Mouse (Mus musculus) forebrain, embryonic 14.5 days (tissue): ENCODE results near the gene Sema5a. TPM values are rescaled to one million over a fixed set of nuclear protein-coding genes. Genes with fewer than 3 reads are reported as not detected.

Experiments used
- ATAC-seq: fragments of 200-750 bp; cut with Nextera tagmentation; 2 replicates; pipeline ENCODE4 v1.8.0; 2017; ENCODE audit warnings: mild to moderate bottlenecking, moderate library complexity
- DNase-seq: peaks from one replicate; pipeline ENCODE4 v3.0.0-alpha.2; 2015; ENCODE audit warnings: low spot score
- H3K27ac ChIP-seq: fragments of 300-500 bp; sonication (generic); 2 replicates; pipeline ENCODE4 v1.5.1; 2014; ENCODE audit warnings: low read depth, mild to moderate bottlenecking, control low read depth, low read length, moderate library complexity
- H3K27me3 ChIP-seq: fragments of 300-500 bp; sonication (generic); replicated peaks from 2 replicates; pipeline ENCODE4 v1.6.1; 2014; ENCODE audit warnings: low read length, control low read depth, mixed read lengths; ENCODE audit not compliant: control insufficient read depth, insufficient read depth
- H3K36me3 ChIP-seq: fragments of 300-500 bp; sonication (generic); 2 replicates; pipeline ENCODE4 v1.6.1; 2014; ENCODE audit warnings: low read length, control low read depth; ENCODE audit not compliant: control insufficient read depth, insufficient read depth
- H3K4me1 ChIP-seq: fragments of 300-500 bp; sonication (generic); 2 replicates; pipeline ENCODE4 v1.6.1; 2014; ENCODE audit warnings: antibody characterized with exemption, low read length, control low read depth; ENCODE audit not compliant: control insufficient read depth, insufficient read depth
- H3K4me2 ChIP-seq: fragments of 300-500 bp; sonication (generic); 2 replicates; pipeline ENCODE4 v1.6.1; 2014; ENCODE audit warnings: mild to moderate bottlenecking, control low read depth, low read length
- H3K4me3 ChIP-seq: fragments of 300-500 bp; sonication (generic); 2 replicates; pipeline ENCODE4 v1.5.1; 2014; ENCODE audit warnings: low read depth, low read length, control low read depth
- H3K9ac ChIP-seq: fragments of 300-500 bp; sonication (generic); 2 replicates; pipeline ENCODE4 v1.6.1; 2014; ENCODE audit warnings: mild to moderate bottlenecking, low read length, control low read depth, moderate library complexity
- H3K9me3 ChIP-seq: fragments of 300-500 bp; sonication (generic); replicated peaks from 2 replicates; pipeline ENCODE4 v1.6.1; 2016; ENCODE audit warnings: low read length, control low read depth, mixed read lengths; ENCODE audit not compliant: control insufficient read depth
- WGBS: fragments of 180-500 bp; shearing (Covaris S2); extraction: QIAGEN DNeasy Blood & Tissue Kit; methylation state at CpG from one replicate; pipeline ENCODE4 v1.1.7; 2014; 5-methylcytosine and 5-hydroxymethylcytosine counted together
- polyA plus RNA-seq: library from polyadenylated mRNA; unstranded; fragments of >200 nt; fragmentation: Nextera tagmentation; extraction: Ambion mirVana; gene quantifications from 2 replicates; pipeline ENCODE4 v1.2.1, GENCODE M21; 2014

Gene Sema5a
- polyA plus RNA-seq, 1 experiment from 2014 or later: 10.1 TPM

DNA sequence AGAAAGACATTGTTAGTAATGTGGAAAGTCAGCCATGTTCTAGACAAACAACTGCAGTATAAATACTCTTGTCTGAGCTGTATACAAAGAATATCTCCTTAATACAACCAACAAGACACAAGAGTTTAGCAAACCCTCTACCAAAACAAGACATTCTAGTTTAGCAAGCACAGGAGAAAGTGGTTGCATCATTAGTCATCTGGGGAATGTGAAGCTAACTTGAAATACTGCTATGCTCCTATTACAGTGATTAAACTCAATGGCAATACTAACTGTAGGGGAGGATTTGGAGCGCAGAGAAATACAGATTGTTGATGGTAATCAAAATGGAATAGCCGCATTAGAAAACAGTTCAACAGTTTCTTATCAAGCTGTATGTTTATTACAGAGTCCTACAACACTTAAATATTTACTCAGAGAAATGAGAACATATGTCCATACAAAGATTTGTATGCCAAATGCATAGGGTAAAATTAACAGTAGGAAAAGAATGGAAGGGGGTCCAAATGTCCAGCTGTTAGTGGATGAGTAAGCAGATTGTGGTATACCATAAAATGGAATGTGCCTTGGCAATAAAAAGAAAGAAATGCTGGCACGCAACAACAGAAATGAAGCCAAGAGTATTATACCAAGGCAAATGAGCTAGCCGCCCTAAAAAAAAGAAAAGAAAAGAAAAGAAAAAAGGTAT, 472.8 kb downstream of the Sema5a start:
- H3K27me3 ChIP-seq: no peaks in the 10 kb centered on the region
- DNase-seq: peak; percentile 63
- no peak overlapping the region for H3K9ac ChIP-seq
- no peaks in the 10 kb centered on the region for H3K9me3 ChIP-seq
- WGBS: 76% methylated on average over 4 of the region's 4 CpGs
- no peak overlapping the region for H3K4me3 ChIP-seq
- H3K4me2 ChIP-seq: no peak overlapping the region
- no peaks in the 10 kb centered on the region for H3K36me3 ChIP-seq
- no peaks in the 10 kb centered on the region for H3K4me1 ChIP-seq
- H3K27ac ChIP-seq: no peak overlapping the region
- peak; percentile 54 for ATAC-seq

DNA sequence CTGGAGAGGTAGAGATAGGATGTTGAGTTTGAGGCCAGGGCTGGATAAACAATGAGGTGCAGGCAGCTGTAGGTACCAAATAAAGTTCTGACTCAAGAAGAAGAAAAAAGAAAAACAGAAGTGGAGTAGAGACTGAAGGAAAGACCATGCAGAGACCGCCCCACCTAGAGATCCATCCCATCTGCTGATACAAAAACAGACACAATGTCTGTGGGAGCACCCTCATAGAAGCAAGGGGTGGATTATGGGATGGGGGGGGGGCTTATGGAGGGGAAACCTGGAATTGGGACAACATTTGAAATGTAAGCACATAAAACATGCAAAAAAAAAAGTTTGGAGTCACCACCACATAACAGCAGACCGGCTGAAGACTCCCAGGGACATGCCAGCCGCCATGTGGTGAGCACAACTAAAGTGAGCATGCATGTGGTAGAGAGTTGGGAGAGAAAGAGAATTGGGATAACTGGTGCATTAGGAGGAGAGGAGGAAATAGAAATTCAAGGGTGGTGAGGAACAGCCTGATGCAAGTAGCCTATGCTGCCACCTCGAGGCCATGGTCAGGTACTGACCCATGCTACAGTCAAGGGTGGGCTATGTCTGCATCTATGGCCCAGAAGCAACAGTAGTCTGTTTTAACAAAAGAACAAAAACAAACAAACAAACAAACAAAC, 473.8 kb downstream of the Sema5a start:
- DNase-seq: peak; percentile 85
- Histone ChIP-seq H3K27ac (no peak overlapping the region), H3K9me3 (no peaks in the 10 kb centered on the region), H3K4me1 (no peaks in the 10 kb centered on the region), H3K36me3 (no peaks in the 10 kb centered on the region), H3K4me3 (no peak overlapping the region), H3K9ac (no peak overlapping the region), H3K27me3 (no peaks in the 10 kb centered on the region), H3K4me2 (no peak overlapping the region)
- ATAC-seq: peak; percentile 98
- 40% methylated on average over 4 of the region's 4 CpGs for whole genome bisulfite sequencing

DNA sequence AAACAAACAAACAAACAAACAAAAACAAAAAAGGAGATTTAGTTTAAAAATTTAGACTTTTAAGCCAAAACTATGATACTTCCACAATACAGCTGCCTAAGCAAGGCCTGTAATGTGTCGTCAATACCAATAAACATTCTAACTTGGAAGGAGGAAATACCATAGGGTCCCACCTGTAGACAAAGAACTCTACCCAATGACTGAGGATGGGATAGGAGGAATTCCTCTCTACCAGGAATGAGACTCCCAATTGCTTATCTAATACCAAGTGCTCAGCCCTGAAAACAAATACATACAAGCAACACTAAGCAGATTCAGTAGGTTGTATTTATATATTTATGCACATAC, 474.3 kb downstream of the Sema5a start:
- Histone ChIP-seq H3K9ac (no peak overlapping the region), H3K27me3 (no peaks in the 10 kb centered on the region), H3K9me3 (no peaks in the 10 kb centered on the region), H3K4me1 (no peaks in the 10 kb centered on the region), H3K36me3 (no peaks in the 10 kb centered on the region), H3K4me3 (no peak overlapping the region), H3K27ac (no peak overlapping the region), H3K4me2 (no peak overlapping the region)
- peak; percentile 42; the same call in 1 of the 2 replicates for ATAC-seq
- WGBS: 86% methylated on average over 1 of the region's 1 CpGs
- no peak for DNase-seq

DNA sequence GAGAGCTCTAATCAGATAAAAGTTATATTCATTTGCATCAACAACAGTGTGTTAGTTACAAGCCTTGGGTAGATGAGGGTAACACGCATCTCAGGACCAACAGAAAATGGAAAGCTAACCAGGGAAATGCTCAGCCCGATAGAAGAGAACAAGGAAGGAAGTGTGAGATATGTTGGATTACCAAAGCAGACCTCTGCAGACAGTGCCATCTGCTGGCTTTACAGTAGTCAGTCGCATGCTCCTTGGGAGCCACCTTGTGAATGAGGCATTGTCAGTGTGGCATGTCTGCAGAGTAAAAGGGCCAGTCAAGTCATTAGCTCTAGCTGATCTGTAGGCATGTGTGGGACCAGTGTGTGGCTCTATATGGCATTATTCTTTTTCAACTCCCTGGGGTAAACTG, 486.2 kb downstream of the Sema5a start:
- no peak overlapping the region for H3K9ac ChIP-seq
- 37% methylated on average over 3 of the region's 3 CpGs for WGBS

More for the DNA sequence above, 486.2 kb downstream of the Sema5a start:
- Histone ChIP-seq H3K4me3 (no peak overlapping the region), H3K4me1 (no peaks in the 10 kb centered on the region), H3K27me3 (no peaks in the 10 kb centered on the region), H3K27ac (no peak overlapping the region), H3K36me3 (no peaks in the 10 kb centered on the region), H3K4me2 (no peak overlapping the region), H3K9me3 (no peaks in the 10 kb centered on the region)
- peak; percentile 71 for DNase-seq
- peak; percentile 61; the same call in 1 of the 2 replicates for ATAC-seq

Other genes starting within 250 kb of the Sema5a start
- gene Tas2r119, start 67.5 kb upstream of the Sema5a start, polyA plus RNA-seq: not detected in 2 replicates